ENCODE assay signal across 29 mouse cellular contexts in the genomic region with DNA sequence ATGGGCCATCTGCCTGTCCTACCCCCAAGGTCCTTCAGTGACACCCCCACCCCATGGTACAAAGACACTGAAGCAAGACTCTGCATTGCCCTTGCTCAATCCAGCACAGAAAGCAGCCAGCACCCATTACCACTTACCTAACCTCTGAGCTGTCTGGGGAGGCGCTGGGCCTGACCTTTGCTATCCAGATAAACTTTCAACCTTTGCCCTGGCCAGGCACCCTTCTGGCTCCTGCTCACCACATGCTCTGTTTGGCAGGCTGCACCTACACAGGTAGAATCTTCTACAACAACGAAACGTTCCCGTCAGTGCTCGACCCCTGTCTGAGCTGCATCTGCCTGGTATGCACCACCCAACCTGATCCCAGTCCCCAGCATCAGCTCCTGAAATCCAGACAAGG. TPM values are rescaled to one million over a fixed set of nuclear protein-coding genes. Genes with fewer than 3 reads are reported as not detected.
A peak's percentile ranks its signal among the peaks of the same experiment; 100 is the strongest.
DNase-seq lines count a peak whose midpoint lies in the region; ATAC-seq and TF ChIP-seq lines count a peak whose summit lies in the region.
"Had no signal": no experiment of that assay in that cellular context is flagged by ENCODE, and none has a peak within 500 bp of the region (broad histone marks: within the 10 kb centered on the region; RNA-seq: fewer than 3 reads in every experiment).

No protein-coding gene starts in this region.

- H3K36me3 ChIP-seq in kidney, embryonic 16.5 days (ENCODE audit: insufficient read depth, low read length): no peaks in the 10 kb centered on the region
- H3K36me3 ChIP-seq in liver, embryonic 16.5 days (ENCODE audit: control insufficient read depth, insufficient read depth): no peaks in the 10 kb centered on the region
- H3K36me3 ChIP-seq: heart, embryonic 13.5 days; midbrain, embryonic 12.5 days; neural tube, embryonic 12.5 days had no signal

- H3K27ac ChIP-seq in gastrocnemius, adult 2 months: no peak overlapping the region
- no peak overlapping the region for H3K27ac ChIP-seq in kidney, embryonic 16.5 days (ENCODE audit: low read length)
- peak overlapping the region; percentile 92 for H3K27ac ChIP-seq in liver, embryonic 16.5 days (ENCODE audit: low read length)
- H3K27ac ChIP-seq: heart, embryonic 13.5 days; hindbrain, postnatal 0 days; midbrain, embryonic 12.5 days; neural tube, embryonic 12.5 days had no signal

- ATAC-seq in kidney, embryonic 16.5 days (ENCODE audit: low FRiP score, low TSS enrichment): no peak
- peak; percentile 65 for ATAC-seq in liver, embryonic 16.5 days (ENCODE audit: low read depth)
- no peak for ATAC-seq in CD4-positive, CD25-positive, alpha-beta regulatory T cell, adult 4 months
- ATAC-seq: forebrain, postnatal 0 days; hindbrain, postnatal 0 days; lung, postnatal 0 days had no signal

- WGBS in kidney, embryonic 16.5 days: 84% methylated on average over 5 of the region's 5 CpGs
- 72% methylated on average over 5 of the region's 5 CpGs for WGBS in liver, embryonic 16.5 days (ENCODE audit: insufficient replicate concordance)

- peak; percentile 12 for DNase-seq in gastrocnemius, adult 2 months
- DNase-seq in gastrocnemius, adult 8-10 months (ENCODE audit: low spot score in 2 of 2): no peak
- peak; percentile 18 to 62 for DNase-seq in kidney, postnatal 25 days
- no peak for DNase-seq in thymus, postnatal 14 days
- DNase-seq in left cerebral cortex, adult 9 months (ENCODE audit: low spot score in 2 of 2): no peak
- DNase-seq: cerebellum, adult 11-12 months; cerebellum, postnatal 14 days; embryo, embryonic 11 days; forebrain, postnatal 0 days; heart, postnatal 36 days; right cerebral cortex, adult 18-20 months; thymus, postnatal 36 days had no signal

- no peak overlapping the region for H3K4me2 ChIP-seq in kidney, embryonic 16.5 days (replicated peaks; ENCODE audit: low read depth, low read length)
- no peak overlapping the region for H3K4me2 ChIP-seq in liver, embryonic 16.5 days (ENCODE audit: low read depth, low read length)
- H3K4me2 ChIP-seq: heart, embryonic 13.5 days; midbrain, embryonic 12.5 days; neural tube, embryonic 12.5 days had no signal

- H3K4me3 ChIP-seq in gastrocnemius, adult 2 months: no peak overlapping the region
- H3K4me3 ChIP-seq in kidney, embryonic 16.5 days (ENCODE audit: low read length): no peak overlapping the region
- no peak overlapping the region for H3K4me3 ChIP-seq in liver, embryonic 16.5 days (ENCODE audit: low read depth, low read length)
- H3K4me3 ChIP-seq: heart, embryonic 13.5 days; midbrain, embryonic 12.5 days; neural tube, embryonic 12.5 days had no signal

- no peaks in the 10 kb centered on the region for H3K9me3 ChIP-seq in kidney, embryonic 16.5 days (ENCODE audit: low read length)
- H3K9me3 ChIP-seq in liver, embryonic 16.5 days (replicated peaks; ENCODE audit: control insufficient read depth, low read length): no peaks in the 10 kb centered on the region
- H3K9me3 ChIP-seq: G1E; heart, embryonic 13.5 days; midbrain, embryonic 12.5 days; neural tube, embryonic 12.5 days had no signal

- H3K4me1 ChIP-seq in kidney, embryonic 16.5 days (ENCODE audit: insufficient read depth, low read length): no peaks in the 10 kb centered on the region
- peaks cover 70% of the 10 kb centered on the region for H3K4me1 ChIP-seq in liver, embryonic 16.5 days (ENCODE audit: control insufficient read depth, low read depth, low read length)
- H3K4me1 ChIP-seq: midbrain, embryonic 12.5 days; neural tube, embryonic 12.5 days had no signal

- no peaks in the 10 kb centered on the region for H3K27me3 ChIP-seq in kidney, embryonic 16.5 days (ENCODE audit: insufficient read depth, low read length)
- no peaks in the 10 kb centered on the region for H3K27me3 ChIP-seq in liver, embryonic 16.5 days (ENCODE audit: control insufficient read depth, insufficient read depth, low read depth, low read length)
- H3K27me3 ChIP-seq: heart, embryonic 13.5 days; midbrain, embryonic 12.5 days; neural tube, embryonic 12.5 days had no signal

- TF ChIP-seq CTCF in gastrocnemius, adult 2 months (IDR thresholded peaks at IDR 0.05): no peak

- intact Hi-C loops in gastrocnemius, adult 2 months (cut with DNase I): no loop called here

- no peak overlapping the region for H3K9ac ChIP-seq in kidney, embryonic 16.5 days (replicated peaks; ENCODE audit: low read length)
- peak overlapping the region; percentile 17; the same call in 1 of the 2 replicates for H3K9ac ChIP-seq in liver, embryonic 16.5 days (ENCODE audit: low read depth, low read length)
- H3K9ac ChIP-seq: forebrain, postnatal 0 days; heart, embryonic 13.5 days; midbrain, embryonic 12.5 days; neural tube, embryonic 12.5 days had no signal

RNA-seq across cellular contexts. Expression of gene Pga5, which starts 20.1 kb away (rescaled TPM):
- total RNA-seq in gastrocnemius, adult 2 months (2021): not detected
- not detected for total RNA-seq in gastrocnemius, adult 8-10 months (2022)
- polyA plus RNA-seq in kidney, embryonic 16.5 days (2015; fragmentation: Nextera tagmentation; extraction: Ambion mirVana): not detected in 2 replicates
- 0.06 TPM in 1 of 2 replicates, not detected in the other for polyA plus RNA-seq in liver, embryonic 16.5 days (2015; fragmentation: Nextera tagmentation; extraction: Ambion mirVana)
- polyA plus RNA-seq in CD4-positive, CD25-positive, alpha-beta regulatory T cell, adult 4 months (2017; shearing (Covaris generic)): not detected
- total RNA-seq: adrenal gland, postnatal 36 days; forebrain, postnatal 0 days; gastrocnemius, adult 18-20 months; granulocyte monocyte progenitor cell, adult 5-6 weeks; heart, postnatal 36 days; hindbrain, postnatal 0 days; layer of hippocampus, adult 18-20 months; layer of hippocampus, postnatal 25 days; left cerebral cortex, postnatal 25 days; megakaryocyte progenitor cell, adult 5-6 weeks had no signal
- polyA plus RNA-seq: embryonic facial prominence, embryonic 14.5 days; forebrain, postnatal 0 days; heart, embryonic 13.5 days; hindbrain, postnatal 0 days; lung, postnatal 0 days; midbrain, embryonic 12.5 days; neural tube, embryonic 12.5 days had no signal

RNA-seq across cellular contexts. Expression of gene Vwce, which starts 23.7 kb away (rescaled TPM):
- not detected for total RNA-seq in gastrocnemius, adult 2 months (2021)
- total RNA-seq in gastrocnemius, adult 8-10 months (2022): not detected
- 2.9 and 3.9 TPM in 2 replicates for polyA plus RNA-seq in kidney, embryonic 16.5 days (2015; fragmentation: Nextera tagmentation; extraction: Ambion mirVana)
- polyA plus RNA-seq in liver, embryonic 16.5 days (2015; fragmentation: Nextera tagmentation; extraction: Ambion mirVana): 13.5 and 16.0 TPM in 2 replicates
- not detected for polyA plus RNA-seq in CD4-positive, CD25-positive, alpha-beta regulatory T cell, adult 4 months (2017; shearing (Covaris generic))
- total RNA-seq: gastrocnemius, adult 18-20 months; heart, postnatal 36 days had no signal
- polyA plus RNA-seq: lung, postnatal 0 days had no signal

RNA-seq across cellular contexts. Expression of gene Vps37c, which starts 30.8 kb away (rescaled TPM):
- 10 to 100 TPM; 20.7 to 26.3 TPM for total RNA-seq in gastrocnemius, adult 2 months (2021)
- total RNA-seq in gastrocnemius, adult 8-10 months (2022): 10 to 100 TPM; 21.1 to 33.7 (median 28.3) TPM
- 36.2 and 37.6 TPM in 2 replicates for polyA plus RNA-seq in kidney, embryonic 16.5 days (2015; fragmentation: Nextera tagmentation; extraction: Ambion mirVana)
- 11.7 and 12.1 TPM in 2 replicates for polyA plus RNA-seq in liver, embryonic 16.5 days (2015; fragmentation: Nextera tagmentation; extraction: Ambion mirVana)
- polyA plus RNA-seq in CD4-positive, CD25-positive, alpha-beta regulatory T cell, adult 4 months (2017; shearing (Covaris generic)): 10 to 100 TPM; 14.5 to 15.7 TPM

RNA-seq across cellular contexts. Expression of gene Tkfc, which starts 52.3 kb away (rescaled TPM):
- 1 to 10 TPM; 3.0 to 4.5 TPM for total RNA-seq in gastrocnemius, adult 2 months (2021)
- 1 to 10 TPM; 3.5 to 4.5 (median 3.6) TPM for total RNA-seq in gastrocnemius, adult 8-10 months (2022)
- 54.9 and 56.2 TPM in 2 replicates for polyA plus RNA-seq in kidney, embryonic 16.5 days (2015; fragmentation: Nextera tagmentation; extraction: Ambion mirVana)
- polyA plus RNA-seq in liver, embryonic 16.5 days (2015; fragmentation: Nextera tagmentation; extraction: Ambion mirVana): 39.7 and 47.8 TPM in 2 replicates
- 10 to 100 TPM in 1 of 2 experiments, 1 to 10 TPM in 1; 9.2 to 12.7 TPM for polyA plus RNA-seq in CD4-positive, CD25-positive, alpha-beta regulatory T cell, adult 4 months (2017; shearing (Covaris generic))

RNA-seq across cellular contexts. Expression of gene Ddb1, which starts 52.6 kb away (rescaled TPM):
- 100 to 1,000 TPM; 128 to 132 TPM for total RNA-seq in gastrocnemius, adult 2 months (2021)
- 100 to 1,000 TPM; 116 to 144 (median 125) TPM for total RNA-seq in gastrocnemius, adult 8-10 months (2022)
- 425 and 430 TPM in 2 replicates for polyA plus RNA-seq in kidney, embryonic 16.5 days (2015; fragmentation: Nextera tagmentation; extraction: Ambion mirVana)
- polyA plus RNA-seq in liver, embryonic 16.5 days (2015; fragmentation: Nextera tagmentation; extraction: Ambion mirVana): 170 and 176 TPM in 2 replicates
- 100 to 1,000 TPM; 104 to 182 TPM for polyA plus RNA-seq in CD4-positive, CD25-positive, alpha-beta regulatory T cell, adult 4 months (2017; shearing (Covaris generic))

Comparison
In these comparisons a context has a peak if more than half of its experiments do, and no peak if none do; other contexts are left out.
1. DNase-seq: peak in gastrocnemius, adult 2 months (single experiment) and kidney, postnatal 25 days (2 of 2); none in gastrocnemius, adult 8-10 months (0 of 2), thymus, postnatal 14 days (single experiment) and left cerebral cortex, adult 9 months (0 of 2).